Mouse (Mus musculus): ENCODE results near the gene Ift122. TPM values are rescaled to one million over a fixed set of nuclear protein-coding genes. Genes with fewer than 3 reads are reported as not detected.

Gene Ift122
- total RNA-seq, 2 experiments from 2014 or later: 6.5 to 7.4 TPM

- DNase-seq: peak; percentile 95
Measured at GRCm38 (mm10) chr6:115959151-115959691, 106.0 kb downstream of the Ift122 start.

DNA sequence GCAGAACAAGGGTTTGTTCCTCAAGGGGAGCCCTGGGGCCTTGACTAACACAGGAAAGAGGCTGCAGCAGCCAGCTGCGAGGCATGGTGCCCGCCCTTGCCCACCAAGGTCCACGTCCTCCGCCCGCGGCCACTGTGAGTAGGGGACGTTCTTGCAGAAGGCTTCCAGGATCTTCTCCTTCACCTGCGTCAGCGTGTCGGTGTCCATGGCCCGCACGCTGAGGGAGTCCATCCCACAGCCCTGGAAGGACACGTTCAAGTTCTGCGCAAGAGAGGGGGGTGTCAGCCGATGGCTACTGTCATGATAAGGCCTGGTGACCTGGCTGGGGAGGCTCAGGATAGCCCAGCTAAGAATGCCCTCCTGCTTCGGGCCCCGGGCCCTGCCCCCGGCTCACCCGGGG lies 107.1 kb downstream of the Ift122 start:
- DNase-seq: no peak

DNA sequence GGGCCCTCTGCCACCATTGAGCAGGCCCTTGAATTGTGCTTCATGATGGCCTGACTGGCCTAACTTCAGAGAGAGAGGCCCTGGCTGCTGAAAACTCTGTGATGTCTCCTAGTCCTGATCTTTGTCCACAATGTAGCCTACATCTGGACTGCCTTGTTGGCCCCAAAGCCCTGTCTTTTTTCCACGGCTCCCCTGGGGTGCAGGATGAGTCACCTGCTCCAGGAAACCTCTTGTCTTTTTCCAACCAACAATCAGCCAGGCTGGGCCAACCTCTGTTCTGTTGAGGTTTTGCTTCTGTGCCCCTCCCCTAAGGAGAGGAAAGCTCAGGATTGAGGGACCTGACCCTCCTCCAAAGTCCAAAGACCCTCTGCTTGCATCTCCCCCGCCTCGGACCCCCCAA lies 108.5 kb downstream of the Ift122 start:
- DNase-seq: no peak

DNA sequence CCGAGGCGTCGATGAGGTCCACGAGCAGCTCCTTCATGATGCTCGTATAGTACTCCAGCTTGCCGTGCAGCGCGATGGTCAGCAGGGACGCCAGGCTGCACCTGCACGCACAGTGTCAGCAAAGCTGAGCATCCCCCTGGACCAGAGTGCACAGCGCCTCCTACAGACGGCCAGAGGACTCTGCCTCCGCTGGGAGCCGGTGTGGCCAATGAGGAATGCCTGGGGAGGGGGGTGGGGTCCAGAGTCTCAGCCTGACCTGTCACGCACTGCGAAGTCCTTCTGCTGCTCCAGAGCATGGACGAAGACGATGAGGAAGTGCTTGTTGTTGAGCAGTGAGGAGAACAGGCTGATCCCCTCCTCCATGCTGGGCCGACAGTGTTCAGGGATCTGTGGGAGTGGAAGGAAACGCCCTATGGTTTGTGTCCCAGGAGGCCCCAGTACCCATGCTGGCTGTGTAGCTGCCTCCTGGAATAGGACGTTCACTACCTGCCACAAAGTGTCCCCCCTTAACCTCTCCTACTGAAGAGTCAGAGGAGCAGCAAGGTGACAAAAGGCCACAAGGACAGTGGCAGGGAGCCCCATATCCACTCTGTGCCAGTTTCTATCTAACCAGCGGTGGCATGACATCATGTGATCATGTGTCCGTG lies 109.3 kb downstream of the Ift122 start:
- peak; percentile 59 to 67 for DNase-seq

DNA sequence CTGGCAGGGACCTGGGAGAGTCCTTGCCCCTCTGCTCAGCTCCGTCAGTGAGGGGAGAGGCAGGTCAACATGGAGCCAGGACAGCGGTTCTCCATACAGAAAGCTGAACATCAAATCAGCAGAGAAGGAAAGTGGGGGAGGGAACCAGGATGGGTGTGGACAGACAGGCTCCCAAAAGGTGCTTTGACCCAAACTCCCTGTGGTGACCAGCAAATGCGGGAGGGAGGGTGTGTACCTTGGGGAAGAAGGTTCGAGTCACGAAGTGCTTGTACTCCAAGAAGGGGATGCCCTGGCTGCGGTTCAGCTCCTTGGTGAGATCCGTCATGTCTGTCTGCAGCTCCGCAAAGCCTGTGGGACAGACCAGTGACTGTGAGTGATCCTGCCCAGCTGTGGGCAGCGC lies 110.4 kb downstream of the Ift122 start:
- peak in 1 of 2 experiments; percentile 74 for DNase-seq

DNA sequence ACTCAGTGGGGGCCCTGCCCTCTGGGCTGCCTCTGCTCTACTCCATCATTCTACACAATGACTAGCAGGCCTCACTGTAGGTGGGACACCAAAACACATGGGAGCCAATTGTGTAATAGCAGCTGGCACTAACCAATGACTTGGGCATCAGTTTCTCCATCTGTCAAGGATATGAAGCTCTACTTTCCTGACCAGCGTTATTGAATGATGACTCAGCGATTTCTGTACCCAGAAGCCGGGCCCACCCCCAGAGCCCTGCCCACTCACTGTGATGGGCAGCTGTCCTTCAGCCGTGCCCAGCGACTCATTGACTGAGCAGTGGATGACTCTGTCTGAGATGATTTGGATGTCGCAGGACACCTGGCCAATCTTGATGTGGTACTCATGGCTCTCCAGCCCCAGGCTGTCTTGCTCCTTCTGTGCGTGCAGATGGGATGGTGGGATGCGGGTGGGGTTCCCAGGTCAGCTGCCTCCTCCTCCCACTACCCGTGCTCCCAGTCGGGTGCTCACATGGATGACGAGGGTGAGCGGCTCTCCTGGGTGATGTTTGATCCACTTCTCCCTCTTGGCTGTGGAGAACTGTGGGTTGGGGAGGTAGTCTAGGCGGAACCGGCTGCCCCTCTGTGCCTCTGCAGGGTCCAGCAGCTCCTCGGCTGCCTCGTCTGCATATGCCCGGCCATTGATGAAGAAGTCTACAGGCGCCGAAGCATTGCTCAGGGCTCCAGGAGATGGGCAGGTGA lies 113.1 kb downstream of the Ift122 start:
- no peak for DNase-seq

GRCm38 (mm10) chr6:115967291-115967880 lies 114.1 kb downstream of the Ift122 start:
- no peak for DNase-seq

DNA sequence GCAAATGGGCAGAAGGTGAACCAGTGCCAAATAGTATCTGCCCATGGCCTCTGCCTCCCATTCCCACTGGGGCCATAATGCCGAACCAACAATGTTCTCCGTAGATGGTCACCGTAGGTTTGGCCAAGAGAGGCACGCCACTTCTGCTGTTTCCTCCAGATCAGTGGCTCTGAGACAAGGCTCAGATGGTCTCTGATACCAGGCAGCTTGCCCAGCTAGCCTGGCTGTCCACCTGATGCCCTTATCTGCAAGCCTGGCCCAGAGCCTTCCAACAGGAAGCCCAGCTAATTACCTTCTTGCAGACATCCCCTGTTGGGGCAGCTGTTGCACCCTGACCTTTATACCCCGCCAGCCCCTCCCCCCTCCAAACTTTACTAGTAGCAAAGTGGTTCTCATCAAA lies 114.8 kb downstream of the Ift122 start:
- DNase-seq: no peak

DNA sequence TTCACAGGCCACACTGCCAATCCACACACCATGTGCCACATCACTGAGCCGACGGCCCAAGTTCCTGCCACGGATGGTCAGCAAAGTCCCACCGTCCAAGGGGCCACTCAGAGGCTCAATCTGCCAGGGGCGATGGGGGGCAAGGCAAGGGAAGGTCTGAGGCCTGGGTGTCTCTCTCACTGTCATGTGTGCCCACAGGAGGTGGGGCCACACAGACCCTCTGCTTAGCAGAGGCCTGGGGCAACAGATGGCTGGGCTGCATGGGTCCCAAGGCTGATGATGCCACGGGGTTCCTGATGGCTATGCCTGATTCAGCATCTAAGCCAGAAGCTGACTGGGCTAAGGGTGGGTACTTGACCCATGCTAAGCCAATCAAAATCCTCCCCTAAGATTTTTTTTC lies 115.4 kb downstream of the Ift122 start:
- DNase-seq: no peak

DNA sequence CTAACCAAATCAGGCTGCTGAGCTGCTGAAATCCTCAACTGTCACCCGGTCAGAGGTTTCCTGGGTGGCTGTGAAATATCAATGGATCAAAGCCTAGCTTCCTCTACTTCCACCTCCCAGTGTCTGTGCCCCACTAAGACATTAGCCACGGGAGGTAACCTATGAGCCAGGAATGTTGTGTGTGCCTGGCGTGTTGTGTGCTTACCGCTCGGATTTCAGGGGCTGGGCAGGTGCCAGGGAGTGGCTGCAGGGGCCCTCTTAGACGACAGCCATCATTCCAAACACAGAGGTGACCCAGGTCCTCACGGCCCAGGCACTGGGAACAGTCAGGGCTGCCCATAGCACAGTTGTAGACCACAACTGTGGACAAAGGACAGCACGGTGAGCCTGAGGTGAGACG lies 115.8 kb downstream of the Ift122 start:
- no peak for DNase-seq

- no peak for DNase-seq
Measured at GRCm38 (mm10) chr6:115969952-115970351, 116.7 kb downstream of the Ift122 start.

DNA sequence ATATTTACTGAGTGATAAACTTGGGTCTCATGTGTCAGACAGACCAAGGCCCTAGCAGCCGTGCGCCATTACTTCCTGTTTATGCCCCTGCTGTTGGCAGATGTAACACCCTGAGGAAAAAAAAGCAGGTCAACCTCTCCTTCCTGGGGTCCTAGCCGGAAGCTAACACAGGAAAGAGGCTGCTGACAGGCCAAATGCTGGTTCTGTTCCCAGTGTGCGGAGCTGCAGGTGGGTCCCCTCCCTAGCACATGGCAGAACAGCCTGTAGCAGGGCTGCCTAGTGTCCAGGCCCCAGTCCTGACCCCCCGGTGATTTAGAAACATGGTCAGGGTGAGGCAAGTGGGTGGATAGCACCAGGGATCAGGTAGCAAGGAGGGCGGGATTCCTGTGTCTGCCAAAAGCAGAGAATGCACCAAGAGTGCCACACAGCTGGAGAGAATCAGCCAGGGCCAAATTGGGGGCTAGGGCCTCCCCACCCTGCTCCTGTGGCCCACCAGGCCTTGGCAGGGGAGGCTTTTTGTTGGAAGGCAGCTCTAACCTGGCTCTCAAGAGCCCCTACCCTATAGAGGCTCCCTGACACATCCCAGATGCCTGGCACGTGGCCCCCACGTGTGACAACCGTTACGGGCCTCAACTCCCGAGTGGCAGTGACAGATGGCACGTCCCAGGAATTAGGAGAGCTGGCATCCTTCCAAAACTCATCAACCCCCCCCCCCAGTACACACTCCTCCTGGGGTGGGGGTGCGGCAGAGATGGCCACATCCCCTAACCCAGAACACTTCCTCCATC lies 118.2 kb downstream of the Ift122 start:
- DNase-seq: peak in 1 of 2 experiments; percentile 58

GRCm38 (mm10) chr6:115972083-115972764 lies 119.0 kb downstream of the Ift122 start:
- no peak for DNase-seq

DNA sequence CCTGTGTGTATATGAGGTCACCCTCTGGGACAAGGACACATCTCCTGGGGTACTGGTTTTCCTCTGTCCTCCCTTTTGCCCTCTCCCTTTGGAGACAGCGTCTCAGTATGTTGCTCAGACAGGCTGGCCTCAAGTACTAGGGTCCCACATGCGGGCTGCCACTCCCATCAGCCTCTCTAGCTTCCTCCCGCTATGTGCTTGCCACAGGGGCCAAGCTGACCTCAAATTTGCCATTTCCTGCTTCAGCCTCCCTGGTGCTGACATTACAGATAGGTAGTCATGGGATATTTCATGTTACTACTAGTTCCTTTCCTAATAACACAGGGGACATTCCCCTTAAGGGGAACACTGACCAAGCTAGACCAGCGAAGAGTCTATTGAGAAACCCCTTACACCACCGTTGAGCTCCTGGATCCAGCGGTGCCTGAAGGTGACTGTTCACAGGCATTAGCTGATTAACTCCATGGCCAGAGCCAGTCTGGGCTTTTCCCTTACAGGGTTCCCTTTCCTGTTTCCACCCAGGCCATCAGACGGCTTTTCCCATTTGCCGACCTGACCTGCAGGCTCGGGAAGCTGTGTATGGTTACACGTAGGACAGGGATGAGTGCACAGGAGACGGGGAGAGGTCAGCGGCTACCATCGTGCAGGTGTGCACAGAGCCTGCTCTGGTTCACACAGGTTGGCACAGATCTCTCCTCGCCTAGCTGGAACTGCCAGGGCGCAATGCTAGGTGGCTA lies 120.0 kb downstream of the Ift122 start:
- DNase-seq: no peak

DNA sequence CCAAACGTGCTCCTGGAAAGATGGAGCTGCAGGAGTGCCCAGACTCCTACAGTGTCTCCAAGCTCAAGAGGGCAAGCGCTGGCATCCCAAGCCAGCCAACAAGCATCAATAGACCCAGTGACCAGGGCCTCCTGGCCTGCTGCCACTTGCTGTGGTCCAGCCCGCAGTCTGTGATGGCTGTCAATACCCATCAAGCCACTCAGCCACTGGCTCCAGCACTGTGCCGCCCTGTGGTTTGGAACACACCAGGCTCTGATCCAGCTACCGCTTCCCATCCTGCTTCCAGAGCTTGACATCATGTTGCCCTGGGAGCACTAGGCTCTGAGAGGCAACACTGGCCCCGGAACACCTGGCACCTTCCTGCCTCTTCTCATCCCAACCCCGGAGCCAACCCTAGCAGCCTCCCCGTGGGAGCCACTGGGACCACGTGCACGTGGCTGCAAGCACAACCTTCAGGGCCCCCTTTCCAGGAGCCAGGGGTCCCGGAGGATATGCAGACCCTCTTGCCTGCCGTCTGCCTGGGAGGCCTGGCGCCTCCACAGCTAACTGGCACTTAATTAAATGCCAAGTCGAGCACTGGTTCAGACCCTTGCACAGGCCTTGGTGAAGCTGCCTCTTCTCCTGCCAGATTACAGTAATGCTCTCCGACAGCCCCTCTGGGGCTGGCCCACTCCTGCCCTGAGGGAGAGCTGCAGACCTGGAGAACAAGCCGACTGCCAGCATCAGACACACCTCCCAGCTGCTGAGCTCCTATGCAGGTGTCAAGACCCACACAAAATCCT lies 120.8 kb downstream of the Ift122 start:
- DNase-seq: no peak

GRCm38 (mm10) chr6:115975606-115976005 lies 122.3 kb downstream of the Ift122 start:
- no peak for DNase-seq

Measured in heart, adult 18-20 months (tissue).